Mouse (Mus musculus): ENCODE data around the gene Mlst8. TPM values are rescaled to one million over a fixed set of nuclear protein-coding genes. Genes with fewer than 3 reads are reported as not detected.
A peak's percentile ranks its signal among the peaks of the same experiment; 100 is the strongest.

Gene Mlst8
- polyA plus RNA-seq, 1 experiment = 23.3 TPM

GRCm38 (mm10) chr17:24454756-24455522, 23.9 kb downstream of the Mlst8 start:
- Histone ChIP-seq H3K27ac (ENCODE audit: insufficient read depth, low read length) (peak overlapping the region; percentile 81), H3K4me1 (ENCODE audit: control insufficient read depth, insufficient read depth, low read length) (no peaks in the 10 kb centered on the region; the same call in 1 of the 2 replicates), H3K4me3 (ENCODE audit: insufficient read depth, low read length) (peak overlapping the region; percentile 71)
- TF ChIP-seq POLR2A (IDR thresholded peaks at IDR 0.05; ENCODE audit: low read depth, low read length) (peak; percentile 95), CTCF (IDR thresholded peaks at IDR 0.05; ENCODE audit: borderline replicate concordance, insufficient read depth, low read length) (no peak)

GRCm38 (mm10) chr17:24454218-24454755, 24.6 kb downstream of the Mlst8 start:
- TF ChIP-seq CTCF (IDR thresholded peaks at IDR 0.05; ENCODE audit: borderline replicate concordance, insufficient read depth, low read length) (no peak), POLR2A (IDR thresholded peaks at IDR 0.05; ENCODE audit: low read depth, low read length) (no peak)
- H3K27ac ChIP-seq (ENCODE audit: insufficient read depth, low read length) = peak overlapping the region; percentile 83
- H3K4me1 ChIP-seq (ENCODE audit: control insufficient read depth, insufficient read depth, low read length) = no peaks in the 10 kb centered on the region; the same call in 1 of the 2 replicates
- peak overlapping the region; percentile 71 for H3K4me3 ChIP-seq (ENCODE audit: insufficient read depth, low read length)

GRCm38 (mm10) chr17:24453372-24453771, 25.5 kb downstream of the Mlst8 start:
- Histone ChIP-seq H3K4me3 (ENCODE audit: insufficient read depth, low read length) (no peak overlapping the region), H3K4me1 (ENCODE audit: control insufficient read depth, insufficient read depth, low read length) (no peaks in the 10 kb centered on the region; the same call in 1 of the 2 replicates), H3K27ac (ENCODE audit: insufficient read depth, low read length) (no peak overlapping the region)
- TF ChIP-seq POLR2A (IDR thresholded peaks at IDR 0.05; ENCODE audit: low read depth, low read length) (no peak), CTCF (IDR thresholded peaks at IDR 0.05; ENCODE audit: borderline replicate concordance, insufficient read depth, low read length) (no peak)

- Histone ChIP-seq H3K4me3 (ENCODE audit: insufficient read depth, low read length) (no peak overlapping the region), H3K27ac (ENCODE audit: insufficient read depth, low read length) (no peak overlapping the region), H3K4me1 (ENCODE audit: control insufficient read depth, insufficient read depth, low read length) (no peaks in the 10 kb centered on the region; the same call in 1 of the 2 replicates)
- TF ChIP-seq POLR2A (IDR thresholded peaks at IDR 0.05; ENCODE audit: low read depth, low read length) (no peak), CTCF (IDR thresholded peaks at IDR 0.05; ENCODE audit: borderline replicate concordance, insufficient read depth, low read length) (no peak)
Observed at GRCm38 (mm10) chr17:24451220-24451619, 27.7 kb downstream of the Mlst8 start.

- no peak overlapping the region for H3K4me3 ChIP-seq (ENCODE audit: insufficient read depth, low read length)
- no peaks in the 10 kb centered on the region; the same call in 1 of the 2 replicates for H3K4me1 ChIP-seq (ENCODE audit: control insufficient read depth, insufficient read depth, low read length)
- no peak overlapping the region for H3K27ac ChIP-seq (ENCODE audit: insufficient read depth, low read length)
- no peak for TF ChIP-seq CTCF (IDR thresholded peaks at IDR 0.05; ENCODE audit: borderline replicate concordance, insufficient read depth, low read length)
- no peak for TF ChIP-seq POLR2A (IDR thresholded peaks at IDR 0.05; ENCODE audit: low read depth, low read length)
Observed at GRCm38 (mm10) chr17:24449507-24449906, 29.4 kb downstream of the Mlst8 start.

- TF ChIP-seq CTCF (IDR thresholded peaks at IDR 0.05; ENCODE audit: borderline replicate concordance, insufficient read depth, low read length) (no peak), POLR2A (IDR thresholded peaks at IDR 0.05; ENCODE audit: low read depth, low read length) (no peak)
- no peak overlapping the region for H3K27ac ChIP-seq (ENCODE audit: insufficient read depth, low read length)
- no peak overlapping the region for H3K4me3 ChIP-seq (ENCODE audit: insufficient read depth, low read length)
- no peaks in the 10 kb centered on the region for H3K4me1 ChIP-seq (ENCODE audit: control insufficient read depth, insufficient read depth, low read length)
Observed at GRCm38 (mm10) chr17:24446590-24446989, 32.3 kb downstream of the Mlst8 start.

GRCm38 (mm10) chr17:24443409-24443808, 35.5 kb downstream of the Mlst8 start:
- no peak for TF ChIP-seq POLR2A (IDR thresholded peaks at IDR 0.05; ENCODE audit: low read depth, low read length)
- TF ChIP-seq CTCF (IDR thresholded peaks at IDR 0.05; ENCODE audit: borderline replicate concordance, insufficient read depth, low read length) = no peak
- Histone ChIP-seq H3K27ac (ENCODE audit: insufficient read depth, low read length) (no peak overlapping the region), H3K4me3 (ENCODE audit: insufficient read depth, low read length) (no peak overlapping the region), H3K4me1 (ENCODE audit: control insufficient read depth, insufficient read depth, low read length) (no peaks in the 10 kb centered on the region)

GRCm38 (mm10) chr17:24442632-24443155, 36.2 kb downstream of the Mlst8 start, which contains the start of gene Dnase1l2:
Gene Dnase1l2, minus strand, starts transcription at chr17:24443105.
- TF ChIP-seq CTCF (IDR thresholded peaks at IDR 0.05; ENCODE audit: borderline replicate concordance, insufficient read depth, low read length) (no peak), POLR2A (IDR thresholded peaks at IDR 0.05; ENCODE audit: low read depth, low read length) (no peak)
- H3K4me1 ChIP-seq (ENCODE audit: control insufficient read depth, insufficient read depth, low read length) = no peaks in the 10 kb centered on the region
- H3K27ac ChIP-seq (ENCODE audit: insufficient read depth, low read length) = no peak within 1 kb of the TSS
- no peak within 1 kb of the TSS for H3K4me3 ChIP-seq (ENCODE audit: insufficient read depth, low read length)

- Histone ChIP-seq H3K4me3 (ENCODE audit: insufficient read depth, low read length) (no peak overlapping the region), H3K27ac (ENCODE audit: insufficient read depth, low read length) (no peak overlapping the region), H3K4me1 (ENCODE audit: control insufficient read depth, insufficient read depth, low read length) (no peaks in the 10 kb centered on the region)
- TF ChIP-seq CTCF (IDR thresholded peaks at IDR 0.05; ENCODE audit: borderline replicate concordance, insufficient read depth, low read length) (no peak), POLR2A (IDR thresholded peaks at IDR 0.05; ENCODE audit: low read depth, low read length) (no peak)
Observed at GRCm38 (mm10) chr17:24442107-24442506, 36.8 kb downstream of the Mlst8 start.

GRCm38 (mm10) chr17:24441148-24441547, 37.7 kb downstream of the Mlst8 start:
- Histone ChIP-seq H3K4me1 (ENCODE audit: control insufficient read depth, insufficient read depth, low read length) (no peaks in the 10 kb centered on the region), H3K4me3 (ENCODE audit: insufficient read depth, low read length) (no peak overlapping the region), H3K27ac (ENCODE audit: insufficient read depth, low read length) (no peak overlapping the region)
- TF ChIP-seq POLR2A (IDR thresholded peaks at IDR 0.05; ENCODE audit: low read depth, low read length) = no peak
- 0 out of 2 replicates have a peak, but pooled peaks have one; percentile 11 for TF ChIP-seq CTCF (IDR thresholded peaks at IDR 0.05; ENCODE audit: borderline replicate concordance, insufficient read depth, low read length)

All from embryonic fibroblast, embryonic 13.5 days (primary cell).